Mouse (Mus musculus) ZHBTc4 (cell line): ENCODE measurements at regions not wholly inside any gene's neighbourhood (a gene's known extent, or its start where the extent isn't known, plus 50 kb on each side); places are given as distances from the start of the nearest gene placed in this dataset.

Source experiments
- DNase-seq: peaks from one replicate; pipeline ENCODE4 v3.0.0-alpha.2; 2011; ENCODE audit warnings: low read depth, low spot score

GRCm38 (mm10) chr7:70016611-70017010, 349.9 kb downstream of the Nr2f2 start:
- no peak for DNase-seq

- no peak for DNase-seq
These were observed 363.1 kb downstream of the Nr2f2 start for GRCm38 (mm10) chr7:70003200-70003986.

- no peak for DNase-seq
These were observed 367.8 kb downstream of the Nr2f2 start for GRCm38 (mm10) chr7:69998756-69999155.

- DNase-seq: no peak
These were observed 371.8 kb downstream of the Nr2f2 start for GRCm38 (mm10) chr7:69994540-69995303.

- no peak for DNase-seq
These were observed 373.9 kb downstream of the Nr2f2 start for GRCm38 (mm10) chr7:69992383-69993327.

- no peak for DNase-seq
These were observed 374.6 kb downstream of the Nr2f2 start for GRCm38 (mm10) chr7:69991982-69992381.

GRCm38 (mm10) chr7:69988704-69989103, 377.8 kb downstream of the Nr2f2 start:
- DNase-seq: no peak

GRCm38 (mm10) chr7:69981301-69981700, 385.2 kb downstream of the Nr2f2 start:
- no peak for DNase-seq

GRCm38 (mm10) chr7:69976369-69976768, 390.2 kb downstream of the Nr2f2 start:
- DNase-seq: no peak

- DNase-seq: no peak
These were observed 402.5 kb downstream of the Nr2f2 start for GRCm38 (mm10) chr7:69964002-69964401.

- no peak for DNase-seq
These were observed 416.3 kb downstream of the Nr2f2 start for GRCm38 (mm10) chr7:69950221-69950670.

- DNase-seq: no peak
These were observed 416.9 kb downstream of the Nr2f2 start for GRCm38 (mm10) chr7:69949647-69950121.

GRCm38 (mm10) chr7:69946396-69946795, 420.1 kb downstream of the Nr2f2 start:
- DNase-seq: no peak

GRCm38 (mm10) chr7:69941881-69942280, 424.7 kb downstream of the Nr2f2 start:
- DNase-seq: no peak

- DNase-seq: no peak
These were observed 441.3 kb downstream of the Nr2f2 start for GRCm38 (mm10) chr7:69925261-69925660.

- DNase-seq: no peak
These were observed 442.0 kb downstream of the Nr2f2 start for GRCm38 (mm10) chr7:69924551-69924950.

GRCm38 (mm10) chr7:69911760-69912159, 454.8 kb downstream of the Nr2f2 start:
- DNase-seq: no peak

GRCm38 (mm10) chr7:69890503-69891061, 476.0 kb downstream of the Nr2f2 start:
- DNase-seq: no peak

- DNase-seq: no peak
These were observed 478.3 kb downstream of the Nr2f2 start for GRCm38 (mm10) chr7:69888251-69888650.

GRCm38 (mm10) chr7:69877031-69877430, 489.5 kb downstream of the Nr2f2 start:
- no peak for DNase-seq

GRCm38 (mm10) chr7:69865801-69866200, 500.7 kb downstream of the Nr2f2 start:
- DNase-seq: no peak
